Mouse (Mus musculus) frontal cortex, postnatal 14 days (tissue): ENCODE results near the gene Gsdma.
"Not testable (repeated sequence)": the region's sequence is repeated elsewhere in the genome, so short reads cannot be mapped to it uniquely, and the experiment has no call there.

Experiments used
- DNase-seq, 2 experiments: peaks; one replicate each; pipeline ENCODE4 v3.0.0; 2022; ENCODE audit warnings: low spot score in 2 of 2

Gene Gsdma

GRCm38 (mm10) chr11:98664091-98664490 lies at the start of gene Gsdma:
Gene Gsdma, plus strand, starts transcription at chr11:98664351.
- DNase-seq, result no peak

- no peak for DNase-seq
These were observed 43.4 kb upstream of the Gsdma start for GRCm38 (mm10) chr11:98620791-98621190.

GRCm38 (mm10) chr11:98623981-98624380 lies 40.2 kb upstream of the Gsdma start:
- DNase-seq, result not testable (repeated sequence)

- DNase-seq, result not testable (repeated sequence)
These were observed 39.8 kb upstream of the Gsdma start for GRCm38 (mm10) chr11:98624381-98624780.

- no peak for DNase-seq
These were observed 38.3 kb upstream of the Gsdma start, which contains the start of the genes Gm12355 and Gsdma3 for GRCm38 (mm10) chr11:98625611-98626410. Gene Gm12355, minus strand, starts transcription at chr11:98625661. Gene Gsdma3, plus strand, starts transcription at chr11:98626360.

- no peak for DNase-seq
These were observed 35.4 kb upstream of the Gsdma start for GRCm38 (mm10) chr11:98628706-98629105.

- DNase-seq, result no peak
These were observed 33.5 kb upstream of the Gsdma start for GRCm38 (mm10) chr11:98630646-98631045.

GRCm38 (mm10) chr11:98635312-98635970 lies 28.7 kb upstream of the Gsdma start:
- not testable (repeated sequence) for DNase-seq

GRCm38 (mm10) chr11:98637501-98637900 lies 26.6 kb upstream of the Gsdma start:
- DNase-seq, result no peak

- DNase-seq, result no peak
These were observed 24.1 kb upstream of the Gsdma start for GRCm38 (mm10) chr11:98640091-98640490.

GRCm38 (mm10) chr11:98644757-98645156 lies 19.4 kb upstream of the Gsdma start:
- no peak for DNase-seq

GRCm38 (mm10) chr11:98645946-98646345 lies 18.2 kb upstream of the Gsdma start:
- DNase-seq, result no peak

- no peak for DNase-seq
These were observed 17.7 kb upstream of the Gsdma start, which contains the start of gene Gsdma2 for GRCm38 (mm10) chr11:98646459-98646858. Gene Gsdma2, plus strand, starts transcription at chr11:98646759.

GRCm38 (mm10) chr11:98655076-98655475 lies 9.1 kb upstream of the Gsdma start:
- DNase-seq, result not testable (repeated sequence)

- DNase-seq, result peak in 1 of 2 experiments; percentile 15
These were observed 3.6 kb upstream of the Gsdma start for GRCm38 (mm10) chr11:98660517-98660916.

- DNase-seq, result no peak
These were observed 4.8 kb downstream of the Gsdma start for GRCm38 (mm10) chr11:98668984-98669383.

GRCm38 (mm10) chr11:98671284-98671815 lies 7.2 kb downstream of the Gsdma start:
- no peak for DNase-seq

- no peak for DNase-seq
These were observed 7.7 kb downstream of the Gsdma start for GRCm38 (mm10) chr11:98671857-98672256.

GRCm38 (mm10) chr11:98672482-98672881 lies 8.3 kb downstream of the Gsdma start:
- no peak for DNase-seq

- peak in 1 of 2 experiments; percentile 21 for DNase-seq
These were observed 9.0 kb downstream of the Gsdma start for GRCm38 (mm10) chr11:98673136-98673535.

- no peak for DNase-seq
These were observed 11.7 kb downstream of the Gsdma start for GRCm38 (mm10) chr11:98675829-98676363.

GRCm38 (mm10) chr11:98680023-98680422 lies 15.9 kb downstream of the Gsdma start:
- no peak for DNase-seq
